Mouse (Mus musculus) C2C12 (cell line): ENCODE results near the gene Rrp1. TPM values are rescaled to one million over a fixed set of nuclear protein-coding genes. Genes with fewer than 3 reads are reported as not detected.
"Not testable (repeated sequence)": the region's sequence is repeated elsewhere in the genome, so short reads cannot be mapped to it uniquely, and the experiment has no call there.

ENCODE experiments used
- H3K27me3 ChIP-seq: one replicate; pipeline ENCODE4 v1.6.1; 2011; ENCODE audit not compliant: control insufficient read depth, insufficient read depth, insufficient read length
- H3K36me3 ChIP-seq: one replicate; pipeline ENCODE4 v1.6.1; 2011; ENCODE audit not compliant: control insufficient read depth, insufficient read depth
- H3K4me3 ChIP-seq: one replicate; pipeline ENCODE4 v1.5.1; 2011; ENCODE audit warnings: mild to moderate bottlenecking, control low read depth; ENCODE audit not compliant: poor library complexity, insufficient read depth, severe bottlenecking
- H3K79me2 ChIP-seq: one replicate; pipeline ENCODE4 v1.6.1; 2011; ENCODE audit not compliant: control insufficient read depth, insufficient read depth
- H3K79me3 ChIP-seq: one replicate; pipeline ENCODE4 v1.6.1; 2011; ENCODE audit warnings: low read depth, control low read depth
- H3ac ChIP-seq: one replicate; pipeline ENCODE3; 2011; ENCODE audit warnings: low read depth; ENCODE audit not compliant: control insufficient read depth, insufficient read length
- CEBPB ChIP-seq: IDR thresholded peaks from one replicate; pipeline ENCODE4 v1.6.1; 2011; ENCODE audit warnings: low read depth, mild to moderate bottlenecking, control low read depth, moderate library complexity
- CTCF ChIP-seq: IDR thresholded peaks from one replicate; pipeline ENCODE4 v1.5.1; 2011; ENCODE audit not compliant: control insufficient read depth, insufficient read depth, insufficient read length
- FOSL1 ChIP-seq: IDR thresholded peaks from one replicate; pipeline ENCODE4 v1.8.0; 2011; ENCODE audit warnings: mild to moderate bottlenecking, low read length; ENCODE audit not compliant: poor library complexity, insufficient read depth, severe bottlenecking
- MAX ChIP-seq: IDR thresholded peaks from one replicate; pipeline ENCODE4 v1.6.1; 2011; ENCODE audit warnings: mild to moderate bottlenecking, control low read depth
- MYOD1 ChIP-seq: IDR thresholded peaks from one replicate; pipeline ENCODE4 v1.6.1; 2011; ENCODE audit warnings: low read depth; ENCODE audit not compliant: control insufficient read depth, insufficient read length
- MYOG ChIP-seq: IDR thresholded peaks from one replicate; pipeline ENCODE4 v1.6.1; 2011; ENCODE audit not compliant: control insufficient read depth, insufficient read length; ENCODE audit errors: extremely low read depth
- USF1 ChIP-seq: IDR thresholded peaks from one replicate; pipeline ENCODE4 v1.6.1; 2011; ENCODE audit warnings: low read depth, mild to moderate bottlenecking, control low read depth, moderate library complexity
- polyA plus RNA-seq: library from polyadenylated mRNA; unstranded; fragments of >200 nt; fragmentation: generic; extraction: Trizol; gene quantifications from one replicate; pipeline ENCODE4 v1.2.1, GENCODE M21; 2012; ENCODE audit warnings: missing spikeins

Gene Rrp1
- polyA plus RNA-seq, 1 experiment, result 154 TPM

DNA sequence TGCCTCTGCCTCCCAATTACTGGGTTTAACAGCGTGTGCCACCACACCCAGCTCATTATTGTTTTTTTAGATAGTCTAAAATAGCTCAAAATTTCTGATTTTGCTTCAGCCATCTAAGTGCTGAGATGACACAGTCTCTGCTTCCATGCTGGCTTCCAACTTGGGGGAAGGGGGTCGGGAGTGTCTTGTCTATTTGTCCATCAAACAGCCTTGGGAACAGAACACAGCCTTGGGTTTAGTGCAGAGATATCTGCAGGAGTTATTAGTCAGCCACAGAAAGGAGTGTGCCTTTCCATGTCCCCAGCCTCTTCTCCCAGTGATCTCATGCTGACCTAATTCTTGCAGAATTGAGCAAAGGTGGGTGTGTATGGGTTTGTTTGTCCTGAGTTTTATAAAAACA is 5.9 kb upstream of the Rrp1 start:
- TF ChIP-seq MYOG (no peak), MAX (no peak)
- Histone ChIP-seq H3K27me3 (no peaks in the 10 kb centered on the region), H3K36me3 (no peaks in the 10 kb centered on the region), H3K79me3 (no peaks in the 10 kb centered on the region), H3K4me3 (no peak overlapping the region), H3ac (no peak overlapping the region), H3K79me2 (no peaks in the 10 kb centered on the region)

- Histone ChIP-seq H3K36me3 (no peaks in the 10 kb centered on the region), H3K4me3 (no peak overlapping the region), H3K27me3 (no peaks in the 10 kb centered on the region), H3K79me3 (no peaks in the 10 kb centered on the region), H3ac (no peak overlapping the region), H3K79me2 (peaks cover 3% of the 10 kb centered on the region)
- TF ChIP-seq MYOD1 (no peak), MAX (peak; percentile 18)
These were observed 5.0 kb upstream of the Rrp1 start for GRCm38 (mm10) chr10:78417888-78418287.

DNA sequence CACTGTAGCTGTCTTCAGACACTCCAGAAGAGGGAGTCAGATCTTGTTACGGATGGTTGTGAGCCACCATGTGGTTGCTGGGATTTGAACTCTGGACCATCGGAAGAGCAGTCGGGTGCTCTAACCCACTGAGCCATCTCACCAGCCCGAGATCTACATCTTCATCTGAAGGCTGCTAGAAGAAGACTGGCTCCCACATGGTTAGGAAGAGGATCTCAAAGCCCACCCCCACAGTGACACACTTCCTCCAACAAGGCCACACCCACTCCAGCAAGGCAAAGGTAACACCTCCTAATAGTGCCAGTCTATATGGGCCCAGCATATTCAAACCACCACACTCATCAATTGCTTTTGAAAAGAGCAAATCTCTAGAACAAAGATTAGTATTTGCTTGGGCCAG is 2.1 kb upstream of the Rrp1 start:
- H3ac ChIP-seq, H3K4me3 ChIP-seq, H3K27me3 ChIP-seq: not testable (repeated sequence)
- H3K79me2 ChIP-seq, result peaks cover 32% of the 10 kb centered on the region
- peaks cover 27% of the 10 kb centered on the region for H3K79me3 ChIP-seq
- peaks cover 11% of the 10 kb centered on the region for H3K36me3 ChIP-seq

DNA sequence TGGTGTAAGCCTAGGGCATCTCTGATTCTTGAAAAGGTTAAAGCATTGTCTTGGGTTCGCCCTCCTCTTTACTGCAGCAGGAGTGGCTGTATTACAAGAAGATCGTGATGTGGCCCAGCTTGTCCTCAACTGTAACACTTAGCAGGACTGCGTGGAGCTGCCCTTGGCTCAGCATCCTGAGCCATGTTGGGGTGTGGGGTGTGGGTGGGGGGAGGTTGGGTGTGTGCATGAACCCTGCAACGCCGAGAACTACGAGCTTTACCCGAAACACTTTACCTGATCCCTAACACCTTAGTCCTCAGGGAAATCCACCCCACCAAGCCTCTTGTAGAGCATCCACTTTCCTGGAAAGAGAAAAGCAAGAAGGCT is 293 bp upstream of the Rrp1 start:
- H3K79me2 ChIP-seq, result peaks cover 40% of the 10 kb centered on the region
- no peaks in the 10 kb centered on the region for H3K27me3 ChIP-seq
- H3K79me3 ChIP-seq, result peaks cover 27% of the 10 kb centered on the region
- peaks cover 24% of the 10 kb centered on the region for H3K36me3 ChIP-seq
- peak overlapping the region; percentile 77 for H3K4me3 ChIP-seq
- H3ac ChIP-seq, result no peak overlapping the region
- TF ChIP-seq CTCF, result no peak
- TF ChIP-seq MAX, result no peak
- TF ChIP-seq CEBPB, result no peak
- TF ChIP-seq MYOD1, result no peak

- Histone ChIP-seq H3K79me3 (peaks cover 27% of the 10 kb centered on the region), H3K36me3 (peaks cover 36% of the 10 kb centered on the region), H3ac (peak overlapping the region; percentile 64), H3K79me2 (peaks cover 40% of the 10 kb centered on the region), H3K4me3 (peak overlapping the region; percentile 77), H3K27me3 (no peaks in the 10 kb centered on the region)
- TF ChIP-seq FOSL1 (no peak), CEBPB (no peak), MYOG (no peak), MAX (no peak), USF1 (no peak), MYOD1 (no peak), CTCF (no peak)
These were observed 992 bp downstream of the Rrp1 start for GRCm38 (mm10) chr10:78411851-78412250.

- peaks cover 60% of the 10 kb centered on the region for H3K36me3 ChIP-seq
- peaks cover 27% of the 10 kb centered on the region for H3K79me3 ChIP-seq
- peaks cover 40% of the 10 kb centered on the region for H3K79me2 ChIP-seq
- no peak overlapping the region for H3K4me3 ChIP-seq
- TF ChIP-seq MYOD1 (no peak), FOSL1 (no peak), MYOG (no peak), USF1 (no peak), CTCF (no peak)
- no peak overlapping the region for H3ac ChIP-seq
- no peaks in the 10 kb centered on the region for H3K27me3 ChIP-seq
These were observed 3.6 kb downstream of the Rrp1 start for GRCm38 (mm10) chr10:78409035-78409788.

- Histone ChIP-seq H3ac (no peak overlapping the region), H3K79me2 (peaks cover 30% of the 10 kb centered on the region), H3K27me3 (no peaks in the 10 kb centered on the region), H3K4me3 (no peak overlapping the region), H3K36me3 (peaks cover 81% of the 10 kb centered on the region), H3K79me3 (peaks cover 21% of the 10 kb centered on the region)
- TF ChIP-seq FOSL1, result no peak
- TF ChIP-seq MYOD1, result no peak
- no peak for TF ChIP-seq USF1
- no peak for TF ChIP-seq CTCF
- no peak for TF ChIP-seq MYOG
- TF ChIP-seq MAX, result no peak
- TF ChIP-seq CEBPB, result no peak
These were observed 5.7 kb downstream of the Rrp1 start for GRCm38 (mm10) chr10:78407132-78407531.
